Mouse (Mus musculus) CD4-positive helper T cell, adult 2 months (primary cell): ENCODE measurements around the gene Ptpn18.
"Not testable (repeated sequence)": the region's sequence is repeated elsewhere in the genome, so short reads cannot be mapped to it uniquely, and the experiment has no call there.

ENCODE experiments used
- DNase-seq: peaks from one replicate; pipeline ENCODE4 v3.0.0-alpha.2; 2012; ENCODE audit warnings: low read depth, missing footprints, low spot score

Gene Ptpn18

DNA sequence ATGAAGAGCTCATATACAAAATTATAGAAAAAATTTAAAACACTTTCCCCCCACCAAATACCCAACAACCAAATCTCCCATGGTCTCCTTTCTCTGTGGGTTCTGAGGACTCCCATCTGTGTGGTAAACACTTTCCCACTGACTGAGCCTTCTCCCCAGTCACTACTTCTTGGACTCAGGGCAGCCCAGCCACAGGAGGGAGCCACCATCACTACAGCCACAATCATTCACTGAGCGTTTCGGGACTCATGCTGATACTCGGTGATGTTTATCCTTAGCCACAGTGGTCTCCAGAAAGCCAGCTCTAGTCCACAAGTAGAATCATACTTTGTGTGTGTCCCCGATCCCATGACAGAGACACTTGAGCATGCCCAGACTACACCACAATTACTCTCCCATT lies 53.5 kb downstream of the Ptpn18 start:
- no peak for DNase-seq

DNA sequence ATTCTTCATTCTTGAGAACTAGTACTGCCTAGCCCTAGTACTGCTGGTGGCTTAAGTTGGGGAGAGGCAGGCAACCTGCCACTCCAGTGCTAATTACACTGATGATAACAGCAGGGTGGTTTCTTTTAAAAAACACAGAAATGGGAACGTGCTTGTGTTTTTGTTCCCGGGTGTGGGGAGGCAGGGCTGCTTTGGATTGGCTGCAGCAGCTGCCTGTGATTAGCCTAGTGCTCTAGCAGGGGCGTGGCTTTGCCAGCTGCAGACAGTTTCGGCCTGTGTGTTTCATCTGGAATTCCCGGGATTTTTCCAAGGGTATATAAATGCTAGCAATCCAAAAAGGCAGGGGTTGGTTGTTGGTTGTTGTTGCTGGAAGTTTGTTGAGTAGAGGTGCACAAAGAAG lies 57.0 kb downstream of the Ptpn18 start:
- no peak for DNase-seq

DNA sequence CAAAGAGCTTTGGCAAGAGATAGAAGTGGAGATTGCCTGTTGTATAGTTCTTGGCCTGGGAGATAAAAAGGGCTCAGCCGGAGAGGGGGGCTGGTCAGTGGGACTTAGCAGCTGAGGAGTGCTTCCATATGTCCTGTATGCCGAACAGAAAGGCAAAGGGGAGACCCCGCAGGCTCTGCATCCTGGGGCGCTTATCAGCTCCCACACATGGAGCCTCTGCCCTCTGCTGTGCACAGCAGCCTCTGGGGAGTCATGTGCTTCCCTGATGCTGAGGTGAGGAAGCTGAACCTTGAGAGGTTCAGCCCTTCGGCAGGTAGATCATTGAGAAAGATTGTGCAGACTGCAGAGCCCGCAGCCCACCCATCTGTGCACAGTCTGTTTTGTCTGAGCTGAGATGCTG lies 57.7 kb downstream of the Ptpn18 start:
- not testable (repeated sequence) for DNase-seq

DNA sequence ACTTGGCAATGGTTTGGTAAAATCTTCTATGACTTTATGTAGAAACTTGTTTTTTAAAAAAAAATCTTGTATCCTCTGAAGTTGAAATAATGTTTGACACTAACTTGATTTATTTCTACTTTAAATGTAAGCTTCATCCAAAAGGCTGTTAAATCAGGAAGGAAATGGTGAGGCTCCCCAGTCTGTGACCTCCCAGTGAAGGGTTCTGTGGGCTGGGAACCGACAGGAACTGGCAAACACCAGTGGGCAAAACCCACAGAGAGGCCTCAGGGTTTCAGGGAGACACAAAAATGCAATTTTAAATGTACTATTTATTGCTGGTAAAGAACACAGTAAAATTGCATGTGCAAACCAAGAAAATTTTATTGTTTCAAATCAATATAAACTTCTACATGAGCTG lies 58.2 kb downstream of the Ptpn18 start:
- not testable (repeated sequence) for DNase-seq

DNA sequence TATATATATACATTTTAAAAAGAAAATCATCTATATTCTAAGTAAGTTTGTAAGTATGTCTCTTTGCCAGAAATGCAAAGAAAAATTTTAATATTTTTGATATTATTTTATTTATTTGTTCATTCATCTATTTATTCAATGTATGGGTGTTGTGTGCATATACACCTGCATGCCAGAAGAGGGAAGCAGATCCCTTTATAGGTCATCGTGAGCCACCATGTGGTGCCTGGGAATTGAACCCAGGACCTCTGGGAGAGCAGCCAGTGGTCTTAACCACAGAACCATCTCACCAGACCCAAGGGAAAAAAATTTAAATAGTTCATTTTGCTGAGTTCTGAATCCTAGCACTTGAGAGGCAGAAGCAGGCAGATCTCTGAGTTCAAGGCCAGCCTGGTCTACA lies 58.7 kb downstream of the Ptpn18 start:
- DNase-seq: no peak

DNA sequence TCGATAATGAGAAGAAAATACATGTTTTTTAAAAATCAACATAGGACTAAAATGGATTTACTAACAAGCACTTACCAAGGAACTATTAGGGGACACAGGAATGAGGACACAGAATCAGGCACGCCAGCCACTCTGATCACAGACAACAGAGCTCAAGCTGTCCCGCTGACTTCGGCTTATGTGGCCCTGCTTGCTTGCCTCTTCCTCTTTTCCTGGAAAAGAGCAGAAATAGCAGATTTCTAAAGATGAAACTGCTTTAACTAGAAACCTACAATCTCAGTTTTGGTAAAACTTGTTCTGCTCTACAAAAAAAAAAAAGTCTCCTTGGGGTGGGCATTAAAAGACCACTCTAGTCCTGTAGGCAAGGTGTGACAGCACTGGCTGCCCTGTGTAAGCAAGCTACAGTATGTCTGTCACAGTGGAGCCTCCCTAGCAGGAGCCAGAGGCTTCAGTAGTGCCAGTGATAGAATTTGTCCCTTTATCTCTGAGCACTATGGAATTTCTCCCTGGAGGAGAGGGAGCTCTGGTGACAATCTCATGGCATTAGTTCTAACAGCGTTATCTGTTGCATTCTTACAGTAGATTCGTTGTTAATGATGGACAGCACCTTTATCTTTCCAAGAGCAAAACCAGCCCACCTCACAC lies 62.8 kb downstream of the Ptpn18 start:
- DNase-seq: no peak

DNA sequence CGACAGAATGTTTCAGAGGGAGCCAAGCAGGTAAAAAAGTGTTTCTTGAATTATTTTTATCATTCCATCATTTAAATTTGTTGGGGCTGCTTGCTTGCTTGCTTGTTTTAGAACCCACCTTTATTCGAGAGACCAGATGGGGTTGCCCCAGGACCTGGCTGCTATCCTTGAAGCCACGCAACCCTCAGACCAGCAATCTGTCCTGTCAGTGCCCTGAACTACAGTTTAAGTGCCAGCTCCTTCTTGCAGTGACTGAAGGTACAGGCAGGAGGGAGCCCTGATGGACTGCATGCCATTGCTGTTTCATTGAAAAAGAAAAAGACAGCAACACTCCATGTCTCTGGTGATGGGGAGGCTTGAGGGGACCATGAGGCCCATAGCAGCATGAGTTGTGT lies 63.3 kb downstream of the Ptpn18 start:
- DNase-seq: no peak

DNA sequence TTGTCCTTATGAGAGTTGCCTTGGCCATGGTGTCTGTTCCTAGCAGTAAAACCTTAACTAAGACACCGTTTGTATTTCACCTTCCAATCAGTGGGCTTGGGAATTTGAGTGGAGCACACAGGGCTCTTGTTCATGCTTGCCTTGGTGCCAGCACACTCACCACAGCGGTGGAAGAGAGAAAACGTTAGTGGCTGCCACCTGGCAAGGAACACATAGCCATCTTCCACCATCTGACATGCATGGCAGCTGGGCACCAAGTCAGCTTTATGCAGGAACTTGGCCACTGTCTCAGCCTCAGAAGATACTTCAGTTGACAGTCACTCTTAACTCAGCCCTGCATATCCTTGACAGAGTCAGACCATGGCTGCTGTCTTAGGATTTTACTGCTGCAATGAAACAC lies 64.1 kb downstream of the Ptpn18 start:
- DNase-seq: no peak
